Comparison of ENCODE assay signal across 8 mouse cellular contexts in genomic region chr10:43480227-43480849, GRCm38 (mm10). TPM values are rescaled to one million over a fixed set of nuclear protein-coding genes. Genes with fewer than 3 reads are reported as not detected.
A peak's percentile ranks its signal among the peaks of the same experiment; 100 is the strongest.
DNase-seq lines count a peak whose midpoint lies in the region; ATAC-seq lines count a peak whose summit lies in the region.

No protein-coding gene starts in this region.

- WGBS in forebrain, embryonic 10.5 days: 4% methylated on average over 13 of the region's 13 CpGs
- WGBS in limb, embryonic 15.5 days: 6% methylated on average over 13 of the region's 13 CpGs

- H3K27ac ChIP-seq in forebrain, embryonic 10.5 days: peak overlapping the region; percentile 100
- H3K27ac ChIP-seq in limb, embryonic 15.5 days: peak overlapping the region; percentile 98

- peaks cover 7% of the 10 kb centered on the region; the same call in 1 of the 2 replicates for H3K36me3 ChIP-seq in forebrain, embryonic 10.5 days (replicated peaks)
- H3K36me3 ChIP-seq in limb, embryonic 15.5 days: no peaks in the 10 kb centered on the region

- H3K4me1 ChIP-seq in forebrain, embryonic 10.5 days: peaks cover 57% of the 10 kb centered on the region
- H3K4me1 ChIP-seq in limb, embryonic 15.5 days: peaks cover 32% of the 10 kb centered on the region

- no peak for ATAC-seq in limb, embryonic 15.5 days (ENCODE audit: insufficient number of reproducible peaks, low FRiP score, low TSS enrichment, low read depth)

- H3K9ac ChIP-seq in limb, embryonic 15.5 days: peak overlapping the region; percentile 90

- no peaks in the 10 kb centered on the region for H3K27me3 ChIP-seq in forebrain, embryonic 10.5 days (ENCODE audit: poor library complexity, severe bottlenecking)
- no peaks in the 10 kb centered on the region for H3K27me3 ChIP-seq in limb, embryonic 15.5 days

- no peaks in the 10 kb centered on the region for H3K9me3 ChIP-seq in forebrain, embryonic 10.5 days
- H3K9me3 ChIP-seq in limb, embryonic 15.5 days: no peaks in the 10 kb centered on the region

- peak overlapping the region; percentile 87 for H3K4me2 ChIP-seq in limb, embryonic 15.5 days

- H3K4me3 ChIP-seq in forebrain, embryonic 10.5 days: peak overlapping the region; percentile 85
- H3K4me3 ChIP-seq in limb, embryonic 15.5 days: peak overlapping the region; percentile 88

- peak; percentile 4 for DNase-seq in cerebellum, adult 8-10 months
- DNase-seq in cerebellum, adult 9-11 months: no peak
- peak; percentile 30 for DNase-seq in 416B (ENCODE audit: low read depth)
- no peak for DNase-seq in forebrain, embryonic 10.5 days (ENCODE audit: extremely low spot score, low spot score)
- no peak for DNase-seq in frontal cortex, postnatal 25 days (ENCODE audit: low spot score in 2 of 2)
- no peak for DNase-seq in right cerebral cortex, postnatal 14 days
- no peak for DNase-seq in layer of hippocampus, postnatal 25 days (ENCODE audit: extremely low spot score in 1 of 2, low spot score in 1 of 2)

RNA-seq across cellular contexts. Expression of gene Bend3, which starts 1.7 kb away (rescaled TPM):
- 8.8 and 9.2 TPM in 2 replicates for polyA plus RNA-seq in forebrain, embryonic 10.5 days (2016; fragmentation: Nextera tagmentation; extraction: Ambion mirVana)
- 3.1 and 3.8 TPM in 2 replicates for polyA plus RNA-seq in limb, embryonic 15.5 days (2015; fragmentation: Nextera tagmentation; extraction: Ambion mirVana)
- total RNA-seq in layer of hippocampus, postnatal 25 days (2021): 1 to 10 TPM; 4.9 to 7.7 TPM

RNA-seq across cellular contexts. Expression of gene Gm9803, which starts 43.5 kb away (rescaled TPM):
- 9.4 and 12.7 TPM in 2 replicates for polyA plus RNA-seq in forebrain, embryonic 10.5 days (2016; fragmentation: Nextera tagmentation; extraction: Ambion mirVana)
- 5.7 and 13.2 TPM in 2 replicates for polyA plus RNA-seq in limb, embryonic 15.5 days (2015; fragmentation: Nextera tagmentation; extraction: Ambion mirVana)
- 10 to 100 TPM in 1 of 2 experiments, not detected in 1; 15.7 TPM for total RNA-seq in layer of hippocampus, postnatal 25 days (2021)

Comparison
In these comparisons a context has a peak if more than half of its experiments do, and no peak if none do; other contexts are left out.
1. DNase-seq: peak in cerebellum, adult 8-10 months (single experiment) and 416B (single experiment); none in cerebellum, adult 9-11 months (single experiment), forebrain, embryonic 10.5 days (single experiment), frontal cortex, postnatal 25 days (0 of 2), right cerebral cortex, postnatal 14 days (single experiment) and layer of hippocampus, postnatal 25 days (0 of 2).